Mouse (Mus musculus): ENCODE measurements around the gene Gm43951. TPM values are rescaled to one million over a fixed set of nuclear protein-coding genes. Genes with fewer than 3 reads are reported as not detected.

Gene Gm43951
- polyA plus RNA-seq, 1 experiment, result 0.70 TPM

DNA sequence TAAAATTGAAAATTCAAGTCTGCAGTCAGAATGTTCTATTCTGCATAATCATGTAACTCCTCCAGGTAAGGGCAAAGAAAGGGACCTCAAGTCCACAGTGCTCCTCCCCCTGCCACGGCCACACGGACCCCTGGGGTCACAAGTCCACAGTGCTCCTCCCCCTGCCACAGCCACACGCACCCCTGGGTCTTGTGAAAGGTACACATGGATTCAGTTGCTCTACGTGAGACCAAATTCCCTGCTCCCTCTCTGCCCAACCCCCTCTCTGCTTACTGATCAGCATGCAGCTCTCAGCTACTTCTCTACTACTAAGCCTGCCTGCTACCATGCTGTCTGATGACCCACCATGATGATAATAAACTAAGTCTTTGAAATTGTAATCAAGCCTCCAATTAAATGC is 36.8 kb downstream of the Gm43951 start:
- Histone ChIP-seq H3K27ac (ENCODE audit: control insufficient read depth, insufficient read depth, low read length) (no peak overlapping the region), H3K36me3 (ENCODE audit: control insufficient read depth, insufficient read depth, low read length) (peaks cover 40% of the 10 kb centered on the region), H3K4me3 (ENCODE audit: control insufficient read depth, insufficient read depth, low read length) (no peak overlapping the region), H3K4me1 (replicated peaks; ENCODE audit: control insufficient read depth, insufficient read depth, low read length) (no peaks in the 10 kb centered on the region), H3K27me3 (ENCODE audit: control insufficient read depth, insufficient read depth, low read length) (no peaks in the 10 kb centered on the region)
- TF ChIP-seq POLR2A (IDR thresholded peaks at IDR 0.05; ENCODE audit: control insufficient read depth, extremely low read depth, insufficient read depth, low read length, poor library complexity), result no peak
- TF ChIP-seq CTCF (IDR thresholded peaks at IDR 0.05; ENCODE audit: borderline replicate concordance, control insufficient read depth, extremely low read depth, insufficient read depth, low read length, poor library complexity), result no peak
- 97% methylated on average over 4 of the region's 4 CpGs for WGBS
- DNase-seq, result no peak

- WGBS, result 92% methylated on average over 2 of the region's 2 CpGs
- H3K4me1 ChIP-seq (replicated peaks; ENCODE audit: control insufficient read depth, insufficient read depth, low read length), result no peaks in the 10 kb centered on the region
- no peaks in the 10 kb centered on the region for H3K27me3 ChIP-seq (ENCODE audit: control insufficient read depth, insufficient read depth, low read length)
- H3K36me3 ChIP-seq (ENCODE audit: control insufficient read depth, insufficient read depth, low read length), result peaks cover 25% of the 10 kb centered on the region
- no peak overlapping the region for H3K4me3 ChIP-seq (ENCODE audit: control insufficient read depth, insufficient read depth, low read length)
- H3K27ac ChIP-seq (ENCODE audit: control insufficient read depth, insufficient read depth, low read length), result no peak overlapping the region
- DNase-seq, result no peak
- TF ChIP-seq CTCF (IDR thresholded peaks at IDR 0.05; ENCODE audit: borderline replicate concordance, control insufficient read depth, extremely low read depth, insufficient read depth, low read length, poor library complexity) (no peak), POLR2A (IDR thresholded peaks at IDR 0.05; ENCODE audit: control insufficient read depth, extremely low read depth, insufficient read depth, low read length, poor library complexity) (no peak)
These were observed 43.4 kb downstream of the Gm43951 start for GRCm38 (mm10) chr11:72163198-72163597.

DNA sequence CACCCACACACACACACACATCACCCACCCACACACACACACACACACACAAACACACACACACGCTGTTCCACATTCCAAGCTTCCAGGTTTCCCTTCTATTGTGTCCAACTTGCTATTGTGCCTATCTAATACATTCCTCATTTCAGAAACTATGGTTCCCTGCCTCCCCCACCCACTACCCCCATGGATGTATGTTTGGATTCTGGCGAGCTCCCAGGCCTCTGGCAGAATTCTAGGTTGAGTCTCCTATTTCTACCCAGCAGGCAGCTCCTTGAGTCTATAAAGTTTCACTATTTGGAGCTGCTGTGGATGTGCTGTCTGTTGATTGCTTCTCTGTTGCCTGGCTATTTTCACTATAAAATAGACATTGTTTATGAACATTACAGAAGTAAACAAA is 50.0 kb downstream of the Gm43951 start:
- no peak for DNase-seq
- 87% methylated on average over 2 of the region's 2 CpGs for WGBS
- Histone ChIP-seq H3K4me1 (replicated peaks; ENCODE audit: control insufficient read depth, insufficient read depth, low read length) (no peaks in the 10 kb centered on the region), H3K36me3 (ENCODE audit: control insufficient read depth, insufficient read depth, low read length) (peaks cover 6% of the 10 kb centered on the region), H3K27me3 (ENCODE audit: control insufficient read depth, insufficient read depth, low read length) (no peaks in the 10 kb centered on the region), H3K27ac (ENCODE audit: control insufficient read depth, insufficient read depth, low read length) (no peak overlapping the region), H3K4me3 (ENCODE audit: control insufficient read depth, insufficient read depth, low read length) (no peak overlapping the region)
- no peak for TF ChIP-seq CTCF (IDR thresholded peaks at IDR 0.05; ENCODE audit: borderline replicate concordance, control insufficient read depth, extremely low read depth, insufficient read depth, low read length, poor library complexity)
- TF ChIP-seq POLR2A (IDR thresholded peaks at IDR 0.05; ENCODE audit: control insufficient read depth, extremely low read depth, insufficient read depth, low read length, poor library complexity), result no peak

GRCm38 (mm10) chr11:72155981-72156428 is 50.6 kb downstream of the Gm43951 start:
- H3K4me3 ChIP-seq (ENCODE audit: control insufficient read depth, insufficient read depth, low read length), result no peak overlapping the region
- no peak overlapping the region for H3K27ac ChIP-seq (ENCODE audit: control insufficient read depth, insufficient read depth, low read length)
- no peaks in the 10 kb centered on the region for H3K4me1 ChIP-seq (replicated peaks; ENCODE audit: control insufficient read depth, insufficient read depth, low read length)
- WGBS, result 95% methylated on average over 4 of the region's 4 CpGs
- TF ChIP-seq CTCF (IDR thresholded peaks at IDR 0.05; ENCODE audit: borderline replicate concordance, control insufficient read depth, extremely low read depth, insufficient read depth, low read length, poor library complexity) (no peak), POLR2A (IDR thresholded peaks at IDR 0.05; ENCODE audit: control insufficient read depth, extremely low read depth, insufficient read depth, low read length, poor library complexity) (no peak)
- DNase-seq, result no peak
- H3K36me3 ChIP-seq (ENCODE audit: control insufficient read depth, insufficient read depth, low read length), result peaks cover 6% of the 10 kb centered on the region
- no peaks in the 10 kb centered on the region for H3K27me3 ChIP-seq (ENCODE audit: control insufficient read depth, insufficient read depth, low read length)

- Histone ChIP-seq H3K27me3 (ENCODE audit: control insufficient read depth, insufficient read depth, low read length) (no peaks in the 10 kb centered on the region), H3K36me3 (ENCODE audit: control insufficient read depth, insufficient read depth, low read length) (peaks cover 6% of the 10 kb centered on the region), H3K27ac (ENCODE audit: control insufficient read depth, insufficient read depth, low read length) (no peak overlapping the region), H3K4me1 (replicated peaks; ENCODE audit: control insufficient read depth, insufficient read depth, low read length) (no peaks in the 10 kb centered on the region), H3K4me3 (ENCODE audit: control insufficient read depth, insufficient read depth, low read length) (no peak overlapping the region)
- 94% methylated on average over 11 of the region's 11 CpGs for WGBS
- no peak for TF ChIP-seq POLR2A (IDR thresholded peaks at IDR 0.05; ENCODE audit: control insufficient read depth, extremely low read depth, insufficient read depth, low read length, poor library complexity)
- no peak for TF ChIP-seq CTCF (IDR thresholded peaks at IDR 0.05; ENCODE audit: borderline replicate concordance, control insufficient read depth, extremely low read depth, insufficient read depth, low read length, poor library complexity)
- DNase-seq, result no peak
These were observed 51.3 kb downstream of the Gm43951 start for GRCm38 (mm10) chr11:72155186-72155980.

Other genes starting within 250 kb of the Gm43951 start
- 0.54 and 0.89 TPM in 2 replicates for gene Aipl1, start 169.3 kb downstream of the Gm43951 start, polyA plus RNA-seq (2012; rRNA removed)
- gene Pimreg, start 164.8 kb downstream of the Gm43951 start, polyA plus RNA-seq (2012; rRNA removed), result 40.8 and 48.0 TPM in 2 replicates
- gene Pitpnm3, start 71.1 kb downstream of the Gm43951 start, polyA plus RNA-seq (2012; rRNA removed), result 0.92 and 1.1 TPM in 2 replicates
- gene 4933427D14Rik, start 619 bp upstream of the Gm43951 start, polyA plus RNA-seq (2012; rRNA removed), result 12.0 and 12.6 TPM in 2 replicates
- 36.3 and 44.9 TPM in 2 replicates for gene Txndc17, start 707 bp upstream of the Gm43951 start, polyA plus RNA-seq (2012; rRNA removed)
- 7.2 and 10.4 TPM in 2 replicates for gene Med31, start 8.8 kb upstream of the Gm43951 start, polyA plus RNA-seq (2012; rRNA removed)
- gene Slc13a5, start 60.4 kb upstream of the Gm43951 start, polyA plus RNA-seq (2012; rRNA removed), result 0.04 and 0.10 TPM in 2 replicates
- 39.3 and 46.0 TPM in 2 replicates for gene Xaf1, start 94.8 kb upstream of the Gm43951 start, polyA plus RNA-seq (2012; rRNA removed)
- 0.18 and 0.26 TPM in 2 replicates for gene Fbxo39, start 107.6 kb upstream of the Gm43951 start, polyA plus RNA-seq (2012; rRNA removed)
- 0.11 and 0.27 TPM in 2 replicates for gene Tekt1, start 155.6 kb upstream of the Gm43951 start, polyA plus RNA-seq (2012; rRNA removed)
- gene Smtnl2, start 204.9 kb upstream of the Gm43951 start, polyA plus RNA-seq (2012; rRNA removed), result 1.7 and 2.7 TPM in 2 replicates
- 4.0 and 4.3 TPM in 2 replicates for gene Ggt6, start 228.7 kb upstream of the Gm43951 start, polyA plus RNA-seq (2012; rRNA removed)
- 57.1 and 67.8 TPM in 2 replicates for gene Mybbp1a, start 234.5 kb upstream of the Gm43951 start, polyA plus RNA-seq (2012; rRNA removed)

Data from thymus, adult 2 months (tissue).